Mouse (Mus musculus): ENCODE measurements at regions not wholly inside any gene's neighbourhood (a gene's known extent, or its start where the extent isn't known, plus 50 kb on each side); places are given as distances from the start of the nearest gene placed in this dataset.
"Not testable (repeated sequence)": the region's sequence is repeated elsewhere in the genome, so short reads cannot be mapped to it uniquely, and the experiment has no call there.

- peak; percentile 67 for ATAC-seq (ENCODE audit: insufficient read depth, low FRiP score, low TSS enrichment)
- Histone ChIP-seq H3K4me1 (ENCODE audit: control insufficient read depth, insufficient read depth, low read length) (no peaks in the 10 kb centered on the region; the same call in 1 of the 2 replicates), H3K4me3 (ENCODE audit: low read depth, low read length) (no peak overlapping the region), H3K4me2 (ENCODE audit: low read depth) (no peak overlapping the region), H3K9ac (ENCODE audit: low read length) (no peak overlapping the region), H3K27me3 (ENCODE audit: control insufficient read depth, insufficient read depth, low read length) (no peaks in the 10 kb centered on the region), H3K27ac (ENCODE audit: low read depth, low read length) (no peak overlapping the region), H3K9me3 (ENCODE audit: control insufficient read depth, low read length) (no peaks in the 10 kb centered on the region), H3K36me3 (ENCODE audit: control insufficient read depth, insufficient read depth, low read length) (no peaks in the 10 kb centered on the region)
- WGBS, result 20% methylated on average over 3 of the region's 3 CpGs
- no peak for DNase-seq (ENCODE audit: low spot score)
Measured at GRCm38 (mm10) chr8:7323067-7323675, 1337.9 kb downstream of the Efnb2 start.

- WGBS, result 22% methylated on average over 12 of the region's 12 CpGs
- no peak overlapping the region for H3K4me2 ChIP-seq (ENCODE audit: low read depth)
- no peak overlapping the region for H3K9ac ChIP-seq (ENCODE audit: low read length)
- DNase-seq (ENCODE audit: low spot score) (peak; percentile 66), ATAC-seq (ENCODE audit: insufficient read depth, low FRiP score, low TSS enrichment) (peak; percentile 88)
- H3K4me1 ChIP-seq (ENCODE audit: control insufficient read depth, insufficient read depth, low read length), result no peaks in the 10 kb centered on the region; the same call in 1 of the 2 replicates
- no peaks in the 10 kb centered on the region for H3K36me3 ChIP-seq (ENCODE audit: control insufficient read depth, insufficient read depth, low read length)
- H3K27ac ChIP-seq (ENCODE audit: low read depth, low read length), result no peak overlapping the region
- H3K4me3 ChIP-seq (ENCODE audit: low read depth, low read length), result no peak overlapping the region
- H3K9me3 ChIP-seq (ENCODE audit: control insufficient read depth, low read length), result no peaks in the 10 kb centered on the region
- H3K27me3 ChIP-seq (ENCODE audit: control insufficient read depth, insufficient read depth, low read length), result no peaks in the 10 kb centered on the region
Measured at GRCm38 (mm10) chr8:7322376-7323066, 1338.5 kb downstream of the Efnb2 start.

GRCm38 (mm10) chr8:7316806-7317355, 1344.2 kb downstream of the Efnb2 start:
- Histone ChIP-seq H3K27ac (ENCODE audit: low read depth, low read length) (no peak overlapping the region), H3K27me3 (ENCODE audit: control insufficient read depth, insufficient read depth, low read length) (no peaks in the 10 kb centered on the region), H3K4me1 (ENCODE audit: control insufficient read depth, insufficient read depth, low read length) (no peaks in the 10 kb centered on the region), H3K4me3 (ENCODE audit: low read depth, low read length) (no peak overlapping the region), H3K9me3 (ENCODE audit: control insufficient read depth, low read length) (no peaks in the 10 kb centered on the region), H3K4me2 (ENCODE audit: low read depth) (no peak overlapping the region), H3K36me3 (ENCODE audit: control insufficient read depth, insufficient read depth, low read length) (no peaks in the 10 kb centered on the region), H3K9ac (ENCODE audit: low read length) (no peak overlapping the region)
- ATAC-seq (ENCODE audit: insufficient read depth, low FRiP score, low TSS enrichment) (no peak), DNase-seq (ENCODE audit: low spot score) (no peak)
- 68% methylated on average over 4 of the region's 4 CpGs for WGBS

- ATAC-seq (ENCODE audit: insufficient read depth, low FRiP score, low TSS enrichment) (no peak), DNase-seq (ENCODE audit: low spot score) (no peak)
- 84% methylated on average over 2 of the region's 2 CpGs for WGBS
- H3K27me3 ChIP-seq (ENCODE audit: control insufficient read depth, insufficient read depth, low read length), result no peaks in the 10 kb centered on the region
- H3K36me3 ChIP-seq (ENCODE audit: control insufficient read depth, insufficient read depth, low read length), result no peaks in the 10 kb centered on the region
- H3K9ac ChIP-seq (ENCODE audit: low read length), result no peak overlapping the region
- no peaks in the 10 kb centered on the region for H3K4me1 ChIP-seq (ENCODE audit: control insufficient read depth, insufficient read depth, low read length)
- no peak overlapping the region for H3K4me3 ChIP-seq (ENCODE audit: low read depth, low read length)
- H3K4me2 ChIP-seq (ENCODE audit: low read depth), result no peak overlapping the region
- no peaks in the 10 kb centered on the region for H3K9me3 ChIP-seq (ENCODE audit: control insufficient read depth, low read length)
- H3K27ac ChIP-seq (ENCODE audit: low read depth, low read length), result no peak overlapping the region
Measured at GRCm38 (mm10) chr8:7309239-7309638, 1351.8 kb downstream of the Efnb2 start.

- ATAC-seq (ENCODE audit: insufficient read depth, low FRiP score, low TSS enrichment) (no peak), DNase-seq (ENCODE audit: low spot score) (no peak)
- H3K36me3 ChIP-seq (ENCODE audit: control insufficient read depth, insufficient read depth, low read length), result no peaks in the 10 kb centered on the region
- H3K4me2 ChIP-seq (ENCODE audit: low read depth), result no peak overlapping the region
- H3K27ac ChIP-seq (ENCODE audit: low read depth, low read length), result no peak overlapping the region
- H3K27me3 ChIP-seq (ENCODE audit: control insufficient read depth, insufficient read depth, low read length), result no peaks in the 10 kb centered on the region
- H3K4me3 ChIP-seq (ENCODE audit: low read depth, low read length), result no peak overlapping the region
- H3K9me3 ChIP-seq (ENCODE audit: control insufficient read depth, low read length), result no peaks in the 10 kb centered on the region
- 68% methylated on average over 7 of the region's 7 CpGs for whole genome bisulfite sequencing
- no peaks in the 10 kb centered on the region for H3K4me1 ChIP-seq (ENCODE audit: control insufficient read depth, insufficient read depth, low read length)
- no peak overlapping the region for H3K9ac ChIP-seq (ENCODE audit: low read length)
Measured at GRCm38 (mm10) chr8:7289361-7289760, 1371.7 kb downstream of the Efnb2 start.

- Histone ChIP-seq H3K9ac (ENCODE audit: low read length) (no peak overlapping the region), H3K9me3 (ENCODE audit: control insufficient read depth, low read length) (no peaks in the 10 kb centered on the region), H3K4me2 (ENCODE audit: low read depth) (no peak overlapping the region), H3K36me3 (ENCODE audit: control insufficient read depth, insufficient read depth, low read length) (no peaks in the 10 kb centered on the region), H3K4me3 (ENCODE audit: low read depth, low read length) (no peak overlapping the region), H3K27ac (ENCODE audit: low read depth, low read length) (no peak overlapping the region), H3K4me1 (ENCODE audit: control insufficient read depth, insufficient read depth, low read length) (no peaks in the 10 kb centered on the region), H3K27me3 (ENCODE audit: control insufficient read depth, insufficient read depth, low read length) (no peaks in the 10 kb centered on the region)
- WGBS, result 82% methylated on average over 1 of the region's 1 CpGs
- DNase-seq (ENCODE audit: low spot score) (no peak), ATAC-seq (ENCODE audit: insufficient read depth, low FRiP score, low TSS enrichment) (no peak)
Measured at GRCm38 (mm10) chr8:7286581-7286980, 1374.5 kb downstream of the Efnb2 start.

- H3K36me3 ChIP-seq (ENCODE audit: control insufficient read depth, insufficient read depth, low read length), result no peaks in the 10 kb centered on the region
- H3K27ac ChIP-seq (ENCODE audit: low read depth, low read length), result no peak overlapping the region
- H3K27me3 ChIP-seq (ENCODE audit: control insufficient read depth, insufficient read depth, low read length), result no peaks in the 10 kb centered on the region
- no peaks in the 10 kb centered on the region for H3K4me1 ChIP-seq (ENCODE audit: control insufficient read depth, insufficient read depth, low read length)
- ATAC-seq (ENCODE audit: insufficient read depth, low FRiP score, low TSS enrichment), result no peak
- no peaks in the 10 kb centered on the region for H3K9me3 ChIP-seq (ENCODE audit: control insufficient read depth, low read length)
- no peak overlapping the region for H3K9ac ChIP-seq (ENCODE audit: low read length)
- no peak overlapping the region for H3K4me3 ChIP-seq (ENCODE audit: low read depth, low read length)
- no peak overlapping the region for H3K4me2 ChIP-seq (ENCODE audit: low read depth)
- WGBS, result 87% methylated on average over 3 of the region's 3 CpGs
- no peak for DNase-seq (ENCODE audit: low spot score)
Measured at GRCm38 (mm10) chr8:7267406-7267805, 1393.6 kb downstream of the Efnb2 start.

- H3K4me1 ChIP-seq (ENCODE audit: control insufficient read depth, insufficient read depth, low read length), result not testable (repeated sequence)
- 89% methylated on average over 9 of the region's 9 CpGs for WGBS
Measured at GRCm38 (mm10) chr8:7254336-7254735, 1406.7 kb downstream of the Efnb2 start.

GRCm38 (mm10) chr8:7240321-7240720, 1420.7 kb downstream of the Efnb2 start:
- Histone ChIP-seq H3K27me3 (ENCODE audit: control insufficient read depth, insufficient read depth, low read length) (no peaks in the 10 kb centered on the region), H3K9ac (ENCODE audit: low read length) (no peak overlapping the region), H3K4me3 (ENCODE audit: low read depth, low read length) (no peak overlapping the region), H3K27ac (ENCODE audit: low read depth, low read length) (no peak overlapping the region), H3K9me3 (ENCODE audit: control insufficient read depth, low read length) (no peaks in the 10 kb centered on the region), H3K36me3 (ENCODE audit: control insufficient read depth, insufficient read depth, low read length) (no peaks in the 10 kb centered on the region), H3K4me1 (ENCODE audit: control insufficient read depth, insufficient read depth, low read length) (no peaks in the 10 kb centered on the region), H3K4me2 (ENCODE audit: low read depth) (no peak overlapping the region)
- DNase-seq (ENCODE audit: low spot score) (no peak), ATAC-seq (ENCODE audit: insufficient read depth, low FRiP score, low TSS enrichment) (no peak)
- WGBS, result 97% methylated on average over 1 of the region's 1 CpGs

More at GRCm38 (mm10) chr8:7254336-7254735, 1406.7 kb downstream of the Efnb2 start:
- H3K27ac ChIP-seq (ENCODE audit: low read depth, low read length); H3K9me3 ChIP-seq (ENCODE audit: control insufficient read depth, low read length); H3K9ac ChIP-seq (ENCODE audit: low read length); H3K4me2 ChIP-seq (ENCODE audit: low read depth); ATAC-seq (ENCODE audit: insufficient read depth, low FRiP score, low TSS enrichment); DNase-seq (ENCODE audit: low spot score); H3K36me3 ChIP-seq (ENCODE audit: control insufficient read depth, insufficient read depth, low read length); H3K4me3 ChIP-seq (ENCODE audit: low read depth, low read length); H3K27me3 ChIP-seq (ENCODE audit: control insufficient read depth, insufficient read depth, low read length): not testable (repeated sequence)
